Comparison of ENCODE assay signal across 18 mouse cellular contexts in the genomic region with DNA sequence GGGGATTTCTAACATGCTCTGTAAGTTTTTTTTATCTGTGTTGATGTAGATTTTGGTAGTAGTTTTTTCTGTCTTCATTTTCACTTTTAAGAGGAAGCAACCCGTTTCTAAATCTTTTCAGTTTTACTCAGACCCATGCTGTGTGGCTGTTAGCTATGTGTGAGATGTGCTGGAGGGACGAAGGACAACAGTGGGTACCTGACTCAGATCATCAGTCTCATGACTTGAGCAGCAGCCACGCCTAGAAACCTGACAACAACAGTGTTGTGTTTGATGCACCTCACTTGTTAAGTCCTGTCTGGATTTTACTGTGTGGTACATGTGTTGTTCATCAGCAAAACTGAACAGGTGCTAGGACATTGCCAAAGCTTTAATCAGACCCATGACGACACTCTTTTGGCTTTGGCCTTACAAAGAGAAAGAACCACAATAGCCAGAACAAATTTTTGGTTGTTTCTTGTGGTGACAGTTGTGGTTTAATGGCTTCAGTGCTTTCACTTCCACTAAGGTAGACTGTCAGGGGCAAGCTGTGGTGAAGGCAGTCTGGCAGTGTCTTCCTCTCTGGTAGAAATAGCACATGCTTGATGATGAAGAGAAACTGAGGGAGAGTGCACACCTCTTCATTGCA. TPM values are rescaled to one million over a fixed set of nuclear protein-coding genes. Genes with fewer than 3 reads are reported as not detected.
A peak's percentile ranks its signal among the peaks of the same experiment; 100 is the strongest.
DNase-seq lines count a peak whose midpoint lies in the region; TF ChIP-seq lines count a peak whose summit lies in the region.
"Had no signal": no experiment of that assay in that cellular context is flagged by ENCODE, and none has a peak within 500 bp of the region (broad histone marks: within the 10 kb centered on the region; RNA-seq: fewer than 3 reads in every experiment).

No protein-coding gene starts in this region.

- DNase-seq in 416B (ENCODE audit: low read depth) = peak; percentile 64
- DNase-seq in CD4-positive helper T cell, adult 2 months (ENCODE audit: low read depth, low spot score) = peak; percentile 82
- no peak for DNase-seq in gastrocnemius, adult 18-20 months (ENCODE audit: low spot score)
- no peak for DNase-seq in lung, adult 2 months
- no peak for DNase-seq in heart, adult 18-20 months
- DNase-seq: cerebellum, postnatal 25 days; heart, postnatal 4 days; lung, postnatal 36 days; midbrain, embryonic 14.5 days had no signal

- TF ChIP-seq POLR2A in bone marrow, adult 2 months (IDR thresholded peaks at IDR 0.05; ENCODE audit: borderline replicate concordance, control insufficient read depth, low read depth, low read length) = no peak
- no peak for TF ChIP-seq POLR2A in myocyte (IDR thresholded peaks at IDR 0.05; ENCODE audit: insufficient read length, low read depth)
- no peak for TF ChIP-seq POLR2A in lung, adult 2 months (IDR thresholded peaks at IDR 0.05; ENCODE audit: borderline replicate concordance, extremely low read depth, low read depth, low read length)

- WGBS in bone marrow, adult 2 months = 25% methylated on average over 4 of the region's 4 CpGs
- WGBS in lung, adult 2 months = 59% methylated on average over 4 of the region's 4 CpGs

- peak overlapping the region; percentile 68; the same call in 1 of the 2 replicates for H3K27ac ChIP-seq in bone marrow, adult 2 months (ENCODE audit: control insufficient read depth, insufficient read depth, low read depth, low read length, poor library complexity)
- H3K27ac ChIP-seq: embryonic facial prominence, embryonic 13.5 days; heart, embryonic 13.5 days; hindbrain, postnatal 0 days; left cerebral cortex, adult 2 months; limb, embryonic 12.5 days; liver, embryonic 15.5 days; neural tube, embryonic 12.5 days had no signal

- peak overlapping the region; percentile 25 for H3K4me2 ChIP-seq in myocyte (ENCODE audit: low read depth)
- H3K4me2 ChIP-seq: embryonic facial prominence, embryonic 13.5 days; heart, embryonic 13.5 days; limb, embryonic 12.5 days; liver, embryonic 15.5 days; neural tube, embryonic 12.5 days had no signal

- peaks cover 5% of the 10 kb centered on the region; the same call in 1 of the 2 replicates for H3K4me1 ChIP-seq in bone marrow, adult 2 months (ENCODE audit: control insufficient read depth, insufficient read depth, low read length)
- H3K4me1 ChIP-seq in lung, adult 2 months (ENCODE audit: control insufficient read depth, insufficient read depth, low read length) = peaks cover 8% of the 10 kb centered on the region
- H3K4me1 ChIP-seq: limb, embryonic 12.5 days had no signal

- H3ac ChIP-seq in myocyte (ENCODE audit: control insufficient read depth, insufficient read length) = no peak overlapping the region

- peak overlapping the region; percentile 1 for H3K4me3 ChIP-seq in bone marrow, adult 2 months (replicated peaks; ENCODE audit: control insufficient read depth, low read depth, low read length)
- H3K4me3 ChIP-seq in myocyte = no peak overlapping the region
- no peak overlapping the region for H3K4me3 ChIP-seq in lung, adult 2 months (replicated peaks; ENCODE audit: extremely low read depth, low read depth, low read length)
- H3K4me3 ChIP-seq: embryonic facial prominence, embryonic 13.5 days; heart, embryonic 13.5 days; left cerebral cortex, adult 2 months; limb, embryonic 12.5 days; liver, embryonic 15.5 days; neural tube, embryonic 12.5 days had no signal

- TF ChIP-seq CTCF in bone marrow, adult 2 months (IDR thresholded peaks at IDR 0.05; ENCODE audit: control insufficient read depth, insufficient read depth, low read length) = no peak
- no peak for TF ChIP-seq CTCF in lung, adult 2 months (IDR thresholded peaks at IDR 0.05; ENCODE audit: insufficient read depth, low read length)

- no peaks in the 10 kb centered on the region for H3K36me3 ChIP-seq in myocyte (ENCODE audit: control insufficient read depth, insufficient read depth)
- H3K36me3 ChIP-seq: embryonic facial prominence, embryonic 13.5 days; heart, embryonic 13.5 days; limb, embryonic 12.5 days; liver, embryonic 15.5 days had no signal

- H3K79me2 ChIP-seq in myocyte (ENCODE audit: control insufficient read depth, insufficient read depth) = peaks cover 16% of the 10 kb centered on the region

- no peaks in the 10 kb centered on the region for H3K27me3 ChIP-seq in myocyte (ENCODE audit: control insufficient read depth, insufficient read depth, insufficient read length)
- H3K27me3 ChIP-seq: embryonic facial prominence, embryonic 13.5 days; heart, embryonic 13.5 days; limb, embryonic 12.5 days; liver, embryonic 15.5 days; neural tube, embryonic 12.5 days had no signal

TF ChIP-seq in myocyte, 11 proteins besides CTCF, POLR2A, EP300 and RAD21:
- TF ChIP-seq SRF (IDR thresholded peaks at IDR 0.05; ENCODE audit: control insufficient read depth, insufficient read length, low read depth) (no peak), CEBPB (IDR thresholded peaks at IDR 0.05; ENCODE audit: insufficient read depth, poor library complexity, severe bottlenecking) (peak; percentile 67; the same call in 1 of the 2 replicates), REST (IDR thresholded peaks at IDR 0.05; ENCODE audit: insufficient read depth, insufficient read length) (no peak), MYOD1 (IDR thresholded peaks at IDR 0.05; ENCODE audit: control insufficient read depth in 1 of 3, insufficient read length in 2 of 3, low read depth in 2 of 3) (peak in 2 of 3 experiments; percentile 71 to 77), POLR2AphosphoS2 (IDR thresholded peaks at IDR 0.05; ENCODE audit: insufficient read length, low read depth) (no peak), E2F4 (IDR thresholded peaks at IDR 0.05; ENCODE audit: insufficient read depth) (no peak), MAX (IDR thresholded peaks at IDR 0.05; ENCODE audit: low read depth) (no peak)
TF ChIP-seq in myocyte: peak in this region for 2.

RNA-seq across cellular contexts. Expression of a gene that starts 22.2 kb away (rescaled TPM):
- 3.3 and 7.1 TPM in 2 replicates for polyA plus RNA-seq in bone marrow, adult 2 months (2011; ENCODE audit: insufficient read depth, insufficient read length, low replicate concordance, missing spikeins)
- polyA plus RNA-seq in myocyte (2012; fragmentation: generic; extraction: Trizol) = 7.3 TPM
- 1 to 10 TPM; 5.3 to 5.7 TPM for total RNA-seq in gastrocnemius, adult 18-20 months (2021)
- 11.0 and 14.6 TPM in 2 replicates for polyA plus RNA-seq in lung, adult 2 months (2012; rRNA removed)
- total RNA-seq in heart, adult 18-20 months (2021) = 10 to 100 TPM; 19.4 to 20.2 TPM

Comparison
In these comparisons a context has a peak if more than half of its experiments do, and no peak if none do; other contexts are left out.
1. DNase-seq: peak in 416B (single experiment) and CD4-positive helper T cell, adult 2 months (single experiment); none in gastrocnemius, adult 18-20 months (single experiment), lung, adult 2 months (single experiment) and heart, adult 18-20 months (0 of 2).